Mouse (Mus musculus) intestine, embryonic 16.5 days (tissue): Measurements from ENCODE around the gene Nfe2. TPM values are rescaled to one million over a fixed set of nuclear protein-coding genes. Genes with fewer than 3 reads are reported as not detected.

Experiments used
- ATAC-seq: fragments of 200-750 bp; cut with Nextera tagmentation; 2 replicates; pipeline ENCODE4 v1.8.0; 2017; ENCODE audit warnings: moderate TSS enrichment, moderate library complexity
- H3K27ac ChIP-seq: fragments of 300-500 bp; sonication (generic); 2 replicates; pipeline ENCODE4 v1.5.1; 2014; ENCODE audit warnings: mild to moderate bottlenecking, low read length
- H3K27me3 ChIP-seq: fragments of 300-500 bp; sonication (generic); replicated peaks from 2 replicates; pipeline ENCODE4 v1.6.1; 2014; ENCODE audit warnings: low read length, control low read depth, mixed read lengths; ENCODE audit not compliant: control insufficient read depth, insufficient read depth
- H3K36me3 ChIP-seq: fragments of 300-500 bp; sonication (generic); 2 replicates; pipeline ENCODE4 v1.6.1; 2014; ENCODE audit warnings: low read length, control low read depth; ENCODE audit not compliant: control insufficient read depth, insufficient read depth
- H3K4me1 ChIP-seq: fragments of 300-500 bp; sonication (generic); 2 replicates; pipeline ENCODE4 v1.6.1; 2014; ENCODE audit warnings: low read length, control low read depth, mixed read lengths; ENCODE audit not compliant: control insufficient read depth, insufficient read depth
- H3K4me2 ChIP-seq: fragments of 300-500 bp; sonication (generic); 2 replicates; pipeline ENCODE4 v1.6.1; 2014; ENCODE audit warnings: low read depth, low read length, control low read depth
- H3K4me3 ChIP-seq: fragments of 300-500 bp; sonication (generic); 2 replicates; pipeline ENCODE4 v1.5.1; 2014; ENCODE audit warnings: mild to moderate bottlenecking, low read length
- H3K9ac ChIP-seq: fragments of 300-500 bp; sonication (generic); 2 replicates; pipeline ENCODE4 v1.6.1; 2014; ENCODE audit warnings: low read depth, low read length
- H3K9me3 ChIP-seq: fragments of 300-500 bp; sonication (generic); 2 replicates; pipeline ENCODE4 v1.6.1; 2016; ENCODE audit warnings: low read length, control low read depth; ENCODE audit not compliant: control insufficient read depth
- WGBS: fragments of 180-500 bp; shearing (Covaris S2); extraction: QIAGEN DNeasy Blood & Tissue Kit; methylation state at CpG from one replicate; pipeline ENCODE4 v1.1.7; 2014; 5-methylcytosine and 5-hydroxymethylcytosine counted together
- microRNA counts: library from miRNA; unstranded; fragments of <30 nt; microRNA quantifications from one replicate; lab custom pipeline; 2016
- microRNA-seq: library from miRNA; unstranded; fragments of <30 nt; microRNA quantifications from one replicate; pipeline ENCODE4, GENCODE M21; 2016
- polyA plus RNA-seq: library from polyadenylated mRNA; unstranded; fragments of >200 nt; fragmentation: Nextera tagmentation; extraction: Ambion mirVana; gene quantifications from 2 replicates; pipeline ENCODE4 v1.2.1, GENCODE M21; 2015

The Nfe2 gene
- polyA plus RNA-seq, 1 experiment from 2014 or later = 5.2 TPM

DNA sequence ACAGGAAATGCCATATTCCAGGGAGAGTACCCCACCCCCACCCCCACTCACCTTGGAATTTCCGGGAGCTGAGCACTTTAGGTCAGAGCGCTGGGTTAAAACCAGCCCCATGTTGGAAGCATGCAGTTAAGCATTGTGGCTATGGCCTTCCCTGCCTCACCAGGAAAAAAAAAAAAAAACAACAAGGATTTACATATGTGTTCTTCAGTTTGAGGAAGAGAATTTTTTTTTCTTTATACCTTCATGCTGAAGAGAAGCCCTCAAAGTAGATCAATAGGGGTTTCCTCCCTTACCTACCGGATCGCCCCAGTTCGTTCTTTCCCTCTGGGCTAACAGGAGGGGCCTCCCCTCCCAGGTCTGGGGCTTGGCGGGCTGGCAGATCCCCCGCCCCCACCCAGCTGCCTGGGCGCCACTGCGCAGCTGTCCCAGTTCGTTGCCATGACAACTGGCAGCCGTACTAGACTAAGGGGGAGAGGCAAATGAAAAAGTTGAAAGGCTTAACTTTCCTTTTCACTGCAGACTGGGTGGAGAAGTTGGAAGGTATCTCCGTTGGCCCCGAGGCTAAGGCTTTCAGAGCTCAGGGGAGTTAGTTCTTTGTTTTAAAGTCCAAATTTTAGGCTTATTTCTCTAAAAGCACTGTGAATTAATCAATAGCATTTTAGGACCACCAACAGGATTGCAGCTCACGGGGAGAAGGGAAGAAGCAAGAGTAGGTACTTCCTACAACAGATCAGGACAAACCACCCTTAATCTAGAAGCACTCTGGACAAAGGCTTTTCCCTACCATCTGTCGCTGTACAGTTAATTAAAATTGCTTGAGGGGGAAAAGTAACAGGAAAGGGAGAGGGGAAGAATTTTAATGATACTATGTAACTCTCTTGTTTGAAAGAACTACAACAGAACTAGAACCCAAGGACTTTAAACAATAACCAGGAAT, 43.0 kb downstream of the Nfe2 start:
- H3K27me3 ChIP-seq = no peaks in the 10 kb centered on the region
- ATAC-seq = peak; percentile 95
- peak overlapping the region; percentile 83 for H3K27ac ChIP-seq
- H3K4me3 ChIP-seq = peak overlapping the region; percentile 48
- peak overlapping the region; percentile 56 for H3K9ac ChIP-seq
- H3K36me3 ChIP-seq = peaks cover 8% of the 10 kb centered on the region; the same call in 1 of the 2 replicates
- peaks cover 13% of the 10 kb centered on the region for H3K4me1 ChIP-seq
- no peaks in the 10 kb centered on the region for H3K9me3 ChIP-seq
- WGBS = 2% methylated on average over 15 of the region's 15 CpGs
- H3K4me2 ChIP-seq = peak overlapping the region; percentile 63

DNA sequence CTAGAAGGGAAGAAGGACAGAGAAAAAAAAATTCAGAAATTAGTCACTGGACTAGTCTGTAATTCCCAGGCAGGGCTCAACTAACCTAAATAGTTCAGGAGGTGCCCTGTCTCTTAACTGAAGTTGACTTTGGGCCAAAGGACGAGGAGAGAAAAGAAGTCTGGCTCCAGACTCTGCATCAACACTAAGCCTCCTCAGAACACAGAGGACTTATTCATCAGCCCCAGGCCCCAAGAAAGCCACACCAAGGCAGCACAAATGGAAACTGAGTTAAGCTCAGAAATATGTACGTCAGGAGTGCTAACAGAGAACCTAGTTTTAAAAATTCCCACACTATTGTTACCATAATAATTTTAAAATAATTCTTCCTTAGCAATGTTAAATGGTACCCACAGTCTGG, 44.1 kb downstream of the Nfe2 start:
- no peak overlapping the region for H3K9ac ChIP-seq
- H3K4me1 ChIP-seq = peaks cover 13% of the 10 kb centered on the region
- no peaks in the 10 kb centered on the region for H3K9me3 ChIP-seq
- H3K4me3 ChIP-seq = no peak overlapping the region
- H3K27ac ChIP-seq = 0 out of 2 replicates have a peak overlapping the region, but pooled peaks have one; percentile 1
- no peaks in the 10 kb centered on the region for H3K27me3 ChIP-seq
- H3K36me3 ChIP-seq = peaks cover 12% of the 10 kb centered on the region; the same call in 1 of the 2 replicates
- no peak for ATAC-seq
- H3K4me2 ChIP-seq = no peak overlapping the region
- WGBS = 42% methylated on average over 2 of the region's 2 CpGs

DNA sequence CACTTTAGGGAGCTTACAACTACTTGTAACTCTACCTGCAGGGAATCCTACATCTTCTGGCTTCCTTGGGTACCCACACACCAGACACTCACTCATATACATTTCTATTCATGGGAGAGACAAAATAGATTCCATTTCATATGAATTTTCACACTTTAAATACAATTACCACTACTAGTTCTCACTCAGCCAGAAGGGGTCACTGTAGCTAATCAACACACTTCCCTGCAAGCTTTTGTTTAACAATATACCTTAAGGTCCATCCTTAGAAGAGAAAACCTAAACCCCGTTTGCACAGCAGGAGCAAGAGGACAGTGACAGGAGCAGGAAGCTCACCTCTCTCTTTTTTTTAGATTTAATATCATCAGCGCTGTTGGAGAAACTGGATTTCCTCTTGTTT, 53.0 kb downstream of the Nfe2 start:
- no peak for ATAC-seq
- H3K4me1 ChIP-seq = no peaks in the 10 kb centered on the region
- no peak overlapping the region for H3K27ac ChIP-seq
- no peaks in the 10 kb centered on the region for H3K27me3 ChIP-seq
- no peak overlapping the region for H3K9ac ChIP-seq
- WGBS = 51% methylated on average over 2 of the region's 2 CpGs
- no peak overlapping the region for H3K4me3 ChIP-seq
- H3K9me3 ChIP-seq = no peaks in the 10 kb centered on the region
- no peak overlapping the region for H3K4me2 ChIP-seq
- H3K36me3 ChIP-seq = 0 out of 2 replicates have a peak, but pooled peaks cover 5% of the 10 kb centered on the region

DNA sequence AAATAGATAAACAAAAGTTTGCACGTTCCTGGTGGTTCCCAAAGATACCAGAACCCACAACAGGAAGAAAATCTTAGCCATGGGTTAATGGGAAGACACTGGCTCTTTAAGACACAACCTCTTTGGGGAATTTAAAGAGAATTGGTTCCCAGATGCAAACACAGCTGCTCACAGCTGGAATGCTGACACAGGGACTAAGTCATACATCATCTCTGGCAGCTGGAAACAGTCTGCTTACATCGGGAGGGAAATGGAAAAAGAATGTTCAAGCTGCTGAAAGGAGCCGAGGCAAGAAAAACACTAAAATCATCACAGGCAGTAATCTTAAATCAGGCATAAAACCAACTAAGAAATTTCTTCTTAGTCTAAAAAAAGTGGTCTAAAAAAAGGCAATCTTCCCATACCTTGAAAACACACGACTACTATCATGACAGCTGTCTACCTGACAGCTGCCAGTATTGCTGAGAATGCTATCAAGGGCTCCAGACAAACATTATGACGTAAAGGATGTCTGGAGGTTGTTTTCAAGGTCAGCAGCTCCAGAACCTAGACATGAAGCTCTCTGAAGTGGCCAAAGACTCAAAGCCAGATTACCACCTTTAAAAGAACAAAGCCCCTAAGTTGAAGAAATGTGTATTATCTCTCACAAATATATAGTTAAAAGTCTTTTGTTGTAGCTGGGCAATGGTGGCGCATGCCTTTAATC, 56.0 kb downstream of the Nfe2 start:
- Histone ChIP-seq H3K27ac (peak overlapping the region; percentile 59), H3K9ac (no peak overlapping the region), H3K4me1 (no peaks in the 10 kb centered on the region), H3K36me3 (peaks cover 16% of the 10 kb centered on the region; the same call in 1 of the 2 replicates), H3K4me3 (no peak overlapping the region), H3K9me3 (no peaks in the 10 kb centered on the region), H3K27me3 (no peaks in the 10 kb centered on the region), H3K4me2 (no peak overlapping the region)
- ATAC-seq = peak; percentile 71
- WGBS = 40% methylated on average over 6 of the region's 6 CpGs

MicroRNAs encoded within 50 kb of the gene (microRNA counts, 519-probe panel; counts per million panel counts)
- 3,028 counts per million, percentile 77 among the panel's probes with 10 or more counts for microRNA mmu-miR-148b (lab: Ali Mortazavi, UCI)

Small RNAs within 50 kb of the gene (microRNA-seq; reads per million reads assigned to microRNA genes)
- 237 reads per million, percentile 59 among the genes with 10 or more reads in this experiment for gene Mir148b

Other genes starting within 250 kb of the Nfe2 start
- 8.8 and 9.7 TPM in 2 replicates for gene Hoxc4, start 239.5 kb downstream of the Nfe2 start, polyA plus RNA-seq
- 20.2 and 22.1 TPM in 2 replicates for gene Smug1, start 91.3 kb downstream of the Nfe2 start, polyA plus RNA-seq
- gene Cbx5, start 18.6 kb downstream of the Nfe2 start, polyA plus RNA-seq = 60.0 and 70.4 TPM in 2 replicates
- 472 and 503 TPM in 2 replicates for gene Hnrnpa1, start 18.0 kb downstream of the Nfe2 start, polyA plus RNA-seq
- gene Copz1, start 14.3 kb upstream of the Nfe2 start, polyA plus RNA-seq = 297 and 298 TPM in 2 replicates
- 0.09 and 0.20 TPM in 2 replicates for gene Gpr84, start 52.2 kb upstream of the Nfe2 start, polyA plus RNA-seq
- 3.6 and 4.1 TPM in 2 replicates for gene Zfp385a, start 81.7 kb upstream of the Nfe2 start, polyA plus RNA-seq
- 40.3 and 43.0 TPM in 2 replicates for gene Itga5, start 108.4 kb upstream of the Nfe2 start, polyA plus RNA-seq
- not detected in 2 replicates for gene Gtsf1, start 172.1 kb upstream of the Nfe2 start, polyA plus RNA-seq
- not detected in 2 replicates for gene Gtsf2, start 190.1 kb upstream of the Nfe2 start, polyA plus RNA-seq
- 3.7 and 3.8 TPM in 2 replicates for gene Nckap1l, start 195.4 kb upstream of the Nfe2 start, polyA plus RNA-seq
- 5.1 and 5.8 TPM in 2 replicates for gene Pde1b, start 244.6 kb upstream of the Nfe2 start, polyA plus RNA-seq